Mouse (Mus musculus): Measurements from ENCODE around the gene Prep. TPM values are rescaled to one million over a fixed set of nuclear protein-coding genes. Genes with fewer than 3 reads are reported as not detected.
A peak's percentile ranks its signal among the peaks of the same experiment; 100 is the strongest.

Prep gene
- total RNA-seq, 2 experiments from 2014 or later, result 7.0 to 7.3 TPM

- DNase-seq, result no peak
Observed at GRCm38 (mm10) chr10:45180677-45181326, 113.8 kb downstream of the Prep start.

GRCm38 (mm10) chr10:45181344-45181743, 114.3 kb downstream of the Prep start:
- no peak for DNase-seq

GRCm38 (mm10) chr10:45185457-45185856, 118.5 kb downstream of the Prep start:
- no peak for DNase-seq

- DNase-seq, result no peak
Observed at GRCm38 (mm10) chr10:45193330-45194310, 126.6 kb downstream of the Prep start.

GRCm38 (mm10) chr10:45194531-45194930, 127.5 kb downstream of the Prep start:
- DNase-seq, result no peak

GRCm38 (mm10) chr10:45204582-45204981, 137.6 kb downstream of the Prep start:
- DNase-seq, result no peak

GRCm38 (mm10) chr10:45210201-45210600, 143.2 kb downstream of the Prep start:
- DNase-seq, result no peak

GRCm38 (mm10) chr10:45216676-45217075, 149.7 kb downstream of the Prep start:
- peak; percentile 40 for DNase-seq

Small RNA genes lying within 50 kb of the gene (microRNA-seq; reads per million reads assigned to microRNA genes)
- gene Gm23766 (ENCODE audit: borderline replicate concordance in 2 of 2), result 0 reads per million in 2 experiments

Other genes with a start within 250 kb of the Prep start
- gene Popdc3, start 110.9 kb downstream of the Prep start, total RNA-seq (2021), result 10 to 100 TPM; 37.4 to 44.4 TPM